Mouse (Mus musculus): ENCODE results near the gene Capn7. TPM values are rescaled to one million over a fixed set of nuclear protein-coding genes. Genes with fewer than 3 reads are reported as not detected.

Capn7 gene
- polyA plus RNA-seq, 1 experiment from 2014 or later = 49.8 TPM

DNA sequence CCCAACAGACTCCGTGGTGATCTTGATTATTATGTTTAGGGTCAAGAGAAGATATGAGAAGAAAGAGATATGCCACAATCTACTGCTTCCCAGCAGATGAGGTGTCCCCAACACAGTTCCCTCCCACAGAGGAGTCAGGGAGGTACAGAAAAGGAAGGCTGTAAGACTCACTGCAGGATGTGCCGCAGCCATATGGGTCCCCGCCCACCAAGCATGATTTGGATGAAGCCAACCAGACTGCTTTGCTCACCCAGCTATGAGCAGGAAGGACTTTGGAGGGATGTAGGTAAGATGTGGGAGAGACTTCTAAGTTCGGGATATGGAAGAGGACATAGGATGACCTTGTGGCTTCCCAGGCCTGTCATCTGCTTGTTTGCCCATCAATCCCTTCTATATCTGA is 74.3 kb downstream of the Capn7 start:
- Histone ChIP-seq H3K36me3 (ENCODE audit: control insufficient read depth, insufficient read depth, low read length) (no peaks in the 10 kb centered on the region), H3K27me3 (ENCODE audit: control insufficient read depth, insufficient read depth, low read length) (no peaks in the 10 kb centered on the region), H3K4me1 (ENCODE audit: control insufficient read depth, insufficient read depth, low read length) (peaks cover 40% of the 10 kb centered on the region), H3K9me3 (ENCODE audit: control insufficient read depth, low read length) (no peaks in the 10 kb centered on the region), H3K4me3 (ENCODE audit: low read length) (no peak overlapping the region), H3K9ac (ENCODE audit: low read depth, low read length) (no peak overlapping the region), H3K4me2 (replicated peaks; ENCODE audit: low read depth, low read length) (no peak overlapping the region), H3K27ac (ENCODE audit: low read depth, low read length) (no peak overlapping the region)
- no peak for ATAC-seq (ENCODE audit: low FRiP score, low TSS enrichment)
- WGBS = 75% methylated on average over 4 of the region's 4 CpGs

DNA sequence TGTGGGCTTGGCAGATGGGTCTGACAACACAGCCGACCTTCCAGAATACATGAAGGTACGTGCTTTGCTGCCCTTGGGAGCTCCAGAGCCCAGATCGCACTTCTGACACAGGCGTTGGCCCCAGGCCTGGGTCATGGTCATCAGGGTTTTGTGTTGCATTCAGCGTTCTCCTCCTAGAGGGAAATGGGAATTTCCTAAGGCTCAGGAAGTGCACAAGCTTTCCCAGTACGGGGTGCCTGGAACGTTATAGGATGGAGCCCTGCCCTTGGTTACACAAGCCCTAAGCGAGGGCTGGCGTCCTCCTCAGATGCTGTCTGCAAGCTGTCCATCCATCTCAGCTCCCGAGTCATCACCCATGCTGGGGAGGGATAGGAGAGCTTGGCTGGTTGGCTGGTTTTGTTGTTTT is 76.2 kb downstream of the Capn7 start:
- 60% methylated on average over 10 of the region's 10 CpGs for WGBS
- no peak overlapping the region for H3K4me2 ChIP-seq (replicated peaks; ENCODE audit: low read depth, low read length)
- H3K27ac ChIP-seq (ENCODE audit: low read depth, low read length) = no peak overlapping the region
- H3K36me3 ChIP-seq (ENCODE audit: control insufficient read depth, insufficient read depth, low read length) = no peaks in the 10 kb centered on the region
- H3K9ac ChIP-seq (ENCODE audit: low read depth, low read length) = no peak overlapping the region
- no peaks in the 10 kb centered on the region for H3K9me3 ChIP-seq (ENCODE audit: control insufficient read depth, low read length)
- H3K27me3 ChIP-seq (ENCODE audit: control insufficient read depth, insufficient read depth, low read length) = no peaks in the 10 kb centered on the region
- no peak for ATAC-seq (ENCODE audit: low FRiP score, low TSS enrichment)
- H3K4me1 ChIP-seq (ENCODE audit: control insufficient read depth, insufficient read depth, low read length) = peaks cover 33% of the 10 kb centered on the region
- H3K4me3 ChIP-seq (ENCODE audit: low read length) = no peak overlapping the region

DNA sequence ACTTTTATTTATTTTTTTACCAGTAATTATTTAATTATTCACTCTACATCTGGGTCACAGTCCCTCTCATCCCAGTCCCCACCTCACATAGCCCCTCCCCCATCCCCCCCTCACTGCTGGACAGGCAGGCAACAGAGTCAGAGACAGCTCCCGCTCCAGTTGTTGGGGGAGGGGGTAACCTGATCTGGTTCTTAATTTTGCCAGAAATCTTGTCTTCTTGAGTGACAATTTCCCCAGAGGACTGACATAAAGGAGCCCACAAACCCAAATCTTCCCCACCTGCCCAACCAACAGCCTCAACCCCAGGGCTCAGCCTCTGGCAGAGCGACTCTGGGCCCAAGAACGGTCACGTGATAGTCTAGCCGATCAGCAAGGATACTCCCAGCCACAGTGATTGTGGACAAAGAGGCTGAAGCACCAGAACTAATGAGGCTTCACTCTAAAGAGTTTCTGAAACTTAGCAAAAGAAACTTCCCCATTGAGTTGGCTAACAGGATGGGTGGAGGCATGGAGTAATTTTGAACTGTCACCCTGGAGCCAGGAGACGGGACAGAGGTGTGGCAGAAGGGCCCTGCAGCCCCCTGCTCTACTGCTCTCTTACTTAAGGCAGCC is 77.1 kb downstream of the Capn7 start:
- H3K4me3 ChIP-seq (ENCODE audit: low read length) = no peak overlapping the region
- no peaks in the 10 kb centered on the region for H3K27me3 ChIP-seq (ENCODE audit: control insufficient read depth, insufficient read depth, low read length)
- H3K9me3 ChIP-seq (ENCODE audit: control insufficient read depth, low read length) = no peaks in the 10 kb centered on the region
- no peak for ATAC-seq (ENCODE audit: low FRiP score, low TSS enrichment)
- H3K27ac ChIP-seq (ENCODE audit: low read depth, low read length) = no peak overlapping the region
- no peaks in the 10 kb centered on the region for H3K36me3 ChIP-seq (ENCODE audit: control insufficient read depth, insufficient read depth, low read length)
- H3K4me2 ChIP-seq (replicated peaks; ENCODE audit: low read depth, low read length) = no peak overlapping the region
- WGBS = 30% methylated on average over 6 of the region's 6 CpGs
- H3K9ac ChIP-seq (ENCODE audit: low read depth, low read length) = no peak overlapping the region
- H3K4me1 ChIP-seq (ENCODE audit: control insufficient read depth, insufficient read depth, low read length) = peaks cover 25% of the 10 kb centered on the region

- Histone ChIP-seq H3K4me1 (ENCODE audit: control insufficient read depth, insufficient read depth, low read length) (peaks cover 21% of the 10 kb centered on the region; the same call in 1 of the 2 replicates), H3K4me3 (ENCODE audit: low read length) (no peak overlapping the region), H3K4me2 (replicated peaks; ENCODE audit: low read depth, low read length) (no peak overlapping the region), H3K27ac (ENCODE audit: low read depth, low read length) (no peak overlapping the region), H3K36me3 (ENCODE audit: control insufficient read depth, insufficient read depth, low read length) (no peaks in the 10 kb centered on the region), H3K9me3 (ENCODE audit: control insufficient read depth, low read length) (no peaks in the 10 kb centered on the region), H3K9ac (ENCODE audit: low read depth, low read length) (no peak overlapping the region), H3K27me3 (ENCODE audit: control insufficient read depth, insufficient read depth, low read length) (no peaks in the 10 kb centered on the region)
- no peak for ATAC-seq (ENCODE audit: low FRiP score, low TSS enrichment)
- WGBS = 33% methylated on average over 10 of the region's 10 CpGs
Observed at GRCm38 (mm10) chr14:31414235-31414966, 78.0 kb downstream of the Capn7 start.

GRCm38 (mm10) chr14:31414967-31415376 is 78.5 kb downstream of the Capn7 start:
- Histone ChIP-seq H3K9me3 (ENCODE audit: control insufficient read depth, low read length) (no peaks in the 10 kb centered on the region), H3K9ac (ENCODE audit: low read depth, low read length) (no peak overlapping the region), H3K36me3 (ENCODE audit: control insufficient read depth, insufficient read depth, low read length) (no peaks in the 10 kb centered on the region), H3K4me1 (ENCODE audit: control insufficient read depth, insufficient read depth, low read length) (peaks cover 21% of the 10 kb centered on the region; the same call in 1 of the 2 replicates), H3K4me2 (replicated peaks; ENCODE audit: low read depth, low read length) (no peak overlapping the region), H3K27me3 (ENCODE audit: control insufficient read depth, insufficient read depth, low read length) (no peaks in the 10 kb centered on the region), H3K4me3 (ENCODE audit: low read length) (no peak overlapping the region), H3K27ac (ENCODE audit: low read depth, low read length) (no peak overlapping the region)
- no peak for ATAC-seq (ENCODE audit: low FRiP score, low TSS enrichment)
- 48% methylated on average over 7 of the region's 7 CpGs for WGBS

DNA sequence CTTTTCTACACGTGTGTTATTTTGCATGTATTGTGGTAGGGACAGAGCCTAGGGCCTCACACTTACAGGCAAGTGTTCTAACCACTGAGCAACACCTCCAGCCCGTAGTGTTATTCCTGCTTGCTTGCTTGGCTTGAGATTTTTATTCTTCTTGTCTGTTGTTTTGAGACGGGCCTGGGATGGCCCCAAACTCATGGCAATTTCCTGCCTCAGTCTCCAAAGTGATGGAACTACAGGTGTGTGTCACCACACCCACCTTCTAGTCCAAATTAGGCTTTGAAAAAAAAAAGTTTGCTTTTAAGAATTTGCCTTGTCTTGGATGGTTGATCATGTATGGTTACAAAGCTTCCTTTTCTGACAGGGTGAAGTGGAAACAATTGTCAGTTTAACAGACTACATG is 80.0 kb downstream of the Capn7 start:
- H3K9ac ChIP-seq (ENCODE audit: low read depth, low read length) = no peak overlapping the region
- ATAC-seq (ENCODE audit: low FRiP score, low TSS enrichment) = no peak
- WGBS = 80% methylated on average over 3 of the region's 3 CpGs
- H3K4me2 ChIP-seq (replicated peaks; ENCODE audit: low read depth, low read length) = no peak overlapping the region
- no peak overlapping the region for H3K27ac ChIP-seq (ENCODE audit: low read depth, low read length)
- peaks cover 29% of the 10 kb centered on the region; the same call in 1 of the 2 replicates for H3K4me1 ChIP-seq (ENCODE audit: control insufficient read depth, insufficient read depth, low read length)
- no peaks in the 10 kb centered on the region for H3K27me3 ChIP-seq (ENCODE audit: control insufficient read depth, insufficient read depth, low read length)
- no peak overlapping the region for H3K4me3 ChIP-seq (ENCODE audit: low read length)
- H3K36me3 ChIP-seq (ENCODE audit: control insufficient read depth, insufficient read depth, low read length) = no peaks in the 10 kb centered on the region
- no peaks in the 10 kb centered on the region for H3K9me3 ChIP-seq (ENCODE audit: control insufficient read depth, low read length)

DNA sequence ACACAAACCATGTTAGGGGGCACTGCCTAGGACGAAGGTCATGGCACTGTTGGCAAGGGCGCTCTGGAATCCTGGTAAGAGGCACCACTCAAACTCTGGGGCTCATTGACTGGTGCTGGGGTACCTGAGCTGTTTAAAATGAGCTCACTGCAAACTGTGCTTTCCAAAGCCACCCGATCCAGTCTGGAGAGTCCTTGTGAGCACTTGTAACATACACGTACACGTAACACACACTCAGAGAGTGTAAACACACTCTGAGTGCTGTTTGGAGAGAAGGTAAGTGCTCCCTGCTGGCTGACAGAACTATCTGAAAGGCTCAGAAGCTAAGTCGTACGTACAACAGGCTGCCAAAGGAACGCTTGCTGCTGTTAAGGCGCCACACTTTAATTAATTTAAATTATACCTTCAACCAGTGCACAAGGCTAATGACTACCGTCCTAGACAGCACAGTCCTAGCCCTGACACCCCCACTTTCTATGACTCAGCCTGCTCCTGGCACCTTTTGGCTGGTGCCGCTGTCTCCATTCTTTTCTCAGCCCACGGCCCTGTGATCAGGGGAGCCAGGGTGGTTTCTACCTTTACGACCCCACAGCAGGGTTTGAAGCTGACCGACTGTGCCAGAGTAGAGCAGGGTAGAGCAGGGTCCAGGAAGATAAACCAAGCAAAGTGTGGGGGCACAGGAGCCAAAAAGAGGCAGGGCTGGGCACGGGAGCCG is 80.6 kb downstream of the Capn7 start:
- H3K27ac ChIP-seq (ENCODE audit: low read depth, low read length) = no peak overlapping the region
- H3K4me3 ChIP-seq (ENCODE audit: low read length) = no peak overlapping the region
- H3K4me1 ChIP-seq (ENCODE audit: control insufficient read depth, insufficient read depth, low read length) = peaks cover 34% of the 10 kb centered on the region
- no peaks in the 10 kb centered on the region for H3K27me3 ChIP-seq (ENCODE audit: control insufficient read depth, insufficient read depth, low read length)
- no peaks in the 10 kb centered on the region for H3K36me3 ChIP-seq (ENCODE audit: control insufficient read depth, insufficient read depth, low read length)
- no peak overlapping the region for H3K4me2 ChIP-seq (replicated peaks; ENCODE audit: low read depth, low read length)
- no peaks in the 10 kb centered on the region for H3K9me3 ChIP-seq (ENCODE audit: control insufficient read depth, low read length)
- no peak overlapping the region for H3K9ac ChIP-seq (ENCODE audit: low read depth, low read length)
- no peak for ATAC-seq (ENCODE audit: low FRiP score, low TSS enrichment)
- 70% methylated on average over 16 of the region's 16 CpGs for WGBS

DNA sequence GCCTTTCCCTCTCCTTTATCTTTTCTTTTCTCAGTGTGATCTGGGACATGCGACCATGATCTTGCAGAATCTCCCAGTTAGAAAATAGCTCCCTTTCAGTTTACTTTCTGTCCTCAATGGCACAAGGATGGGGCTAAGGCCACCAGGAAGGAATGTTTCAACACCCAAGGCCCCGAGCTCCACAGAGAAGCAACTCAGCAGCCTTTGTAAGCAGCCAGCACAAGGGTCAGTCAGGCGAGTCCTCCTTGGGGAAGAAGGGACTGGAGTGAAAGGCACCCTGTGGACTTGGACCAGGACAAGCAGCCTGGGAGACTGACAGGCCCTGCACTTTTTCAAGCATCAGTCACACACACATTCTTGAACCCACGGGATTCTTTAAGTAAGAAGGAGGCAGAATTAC is 82.8 kb downstream of the Capn7 start:
- H3K27ac ChIP-seq (ENCODE audit: low read depth, low read length) = no peak overlapping the region
- H3K27me3 ChIP-seq (ENCODE audit: control insufficient read depth, insufficient read depth, low read length) = no peaks in the 10 kb centered on the region
- ATAC-seq (ENCODE audit: low FRiP score, low TSS enrichment) = no peak
- WGBS = 47% methylated on average over 4 of the region's 4 CpGs
- no peaks in the 10 kb centered on the region for H3K9me3 ChIP-seq (ENCODE audit: control insufficient read depth, low read length)
- no peaks in the 10 kb centered on the region for H3K36me3 ChIP-seq (ENCODE audit: control insufficient read depth, insufficient read depth, low read length)
- H3K4me1 ChIP-seq (ENCODE audit: control insufficient read depth, insufficient read depth, low read length) = peaks cover 32% of the 10 kb centered on the region
- no peak overlapping the region for H3K4me2 ChIP-seq (replicated peaks; ENCODE audit: low read depth, low read length)
- H3K4me3 ChIP-seq (ENCODE audit: low read length) = no peak overlapping the region
- H3K9ac ChIP-seq (ENCODE audit: low read depth, low read length) = no peak overlapping the region

- Histone ChIP-seq H3K36me3 (ENCODE audit: control insufficient read depth, insufficient read depth, low read length) (no peaks in the 10 kb centered on the region), H3K4me2 (replicated peaks; ENCODE audit: low read depth, low read length) (no peak overlapping the region), H3K4me1 (ENCODE audit: control insufficient read depth, insufficient read depth, low read length) (peaks cover 26% of the 10 kb centered on the region), H3K9ac (ENCODE audit: low read depth, low read length) (no peak overlapping the region), H3K27ac (ENCODE audit: low read depth, low read length) (no peak overlapping the region), H3K4me3 (ENCODE audit: low read length) (no peak overlapping the region), H3K9me3 (ENCODE audit: control insufficient read depth, low read length) (no peaks in the 10 kb centered on the region), H3K27me3 (ENCODE audit: control insufficient read depth, insufficient read depth, low read length) (no peaks in the 10 kb centered on the region)
- WGBS = 95% methylated on average over 8 of the region's 8 CpGs
- no peak for ATAC-seq (ENCODE audit: low FRiP score, low TSS enrichment)
Observed at GRCm38 (mm10) chr14:31420135-31420534, 83.7 kb downstream of the Capn7 start.
